Mouse (Mus musculus) spleen, adult 2 months (tissue): ENCODE measurements around the gene Npas1.

Experiments
- CTCF ChIP-seq: fragments of 200-500 bp; IDR thresholded peaks from 2 replicates; pipeline ENCODE4 v1.5.1; 2011; ENCODE audit warnings: mild to moderate bottlenecking, inconsistent platforms; ENCODE audit not compliant: insufficient read depth, insufficient read length, insufficient replicate concordance; ENCODE audit errors: extremely low read depth
- POLR2A ChIP-seq: fragments of 200-500 bp; IDR thresholded peaks from 2 replicates; pipeline ENCODE4 v1.6.1; 2011; ENCODE audit warnings: low read depth, low read length, inconsistent platforms

- no peak for TF ChIP-seq CTCF
- TF ChIP-seq POLR2A = no peak
Observed at GRCm38 (mm10) chr7:16504573-16505225, 27.2 kb upstream of the Npas1 start.
